Mouse (Mus musculus) midbrain, embryonic 12.5 days (tissue): ENCODE results near the gene Klhdc1. TPM values are rescaled to one million over a fixed set of nuclear protein-coding genes. Genes with fewer than 3 reads are reported as not detected.

Experiments
- ATAC-seq: fragments of 200-750 bp; cut with Nextera tagmentation; 2 replicates; pipeline ENCODE4 v1.8.0; 2017; ENCODE audit warnings: low read depth, moderate TSS enrichment, moderate library complexity; ENCODE audit not compliant: low FRiP score
- H3K27ac ChIP-seq: fragments of 300-500 bp; sonication (generic); replicated peaks from 2 replicates; pipeline ENCODE4 v1.5.1; 2016; ENCODE audit warnings: mild to moderate bottlenecking
- H3K27me3 ChIP-seq: fragments of 300-500 bp; sonication (generic); 2 replicates; pipeline ENCODE4 v1.6.1; 2016; ENCODE audit warnings: mild to moderate bottlenecking
- H3K36me3 ChIP-seq: fragments of 300-500 bp; sonication (generic); 2 replicates; pipeline ENCODE4 v1.6.1; 2016
- H3K4me1 ChIP-seq: fragments of 300-500 bp; sonication (generic); 2 replicates; pipeline ENCODE4 v1.6.1; 2016
- H3K4me2 ChIP-seq: fragments of 300-500 bp; sonication (generic); replicated peaks from 2 replicates; pipeline ENCODE4 v1.6.1; 2016; ENCODE audit warnings: mild to moderate bottlenecking, moderate library complexity
- H3K4me3 ChIP-seq: fragments of 300-500 bp; sonication (generic); 2 replicates; pipeline ENCODE4 v1.5.1; 2016; ENCODE audit warnings: mild to moderate bottlenecking
- H3K9ac ChIP-seq: fragments of 300-500 bp; sonication (generic); replicated peaks from 2 replicates; pipeline ENCODE4 v1.6.1; 2016; ENCODE audit warnings: mild to moderate bottlenecking, moderate library complexity
- H3K9me3 ChIP-seq: fragments of 300-500 bp; sonication (generic); 2 replicates; pipeline ENCODE4 v1.6.1; 2016; ENCODE audit warnings: mild to moderate bottlenecking
- WGBS: fragments of 180-500 bp; shearing (Covaris S2); methylation state at CpG from one replicate; pipeline ENCODE4 v1.1.7; 2016; 5-methylcytosine and 5-hydroxymethylcytosine counted together
- polyA plus RNA-seq: library from polyadenylated mRNA; unstranded; fragments of >200 nt; fragmentation: Nextera tagmentation; extraction: Ambion mirVana; gene quantifications from 2 replicates; pipeline ENCODE4 v1.2.1, GENCODE M21; 2016

Gene Klhdc1
- polyA plus RNA-seq, 1 experiment from 2014 or later: 3.7 TPM

DNA sequence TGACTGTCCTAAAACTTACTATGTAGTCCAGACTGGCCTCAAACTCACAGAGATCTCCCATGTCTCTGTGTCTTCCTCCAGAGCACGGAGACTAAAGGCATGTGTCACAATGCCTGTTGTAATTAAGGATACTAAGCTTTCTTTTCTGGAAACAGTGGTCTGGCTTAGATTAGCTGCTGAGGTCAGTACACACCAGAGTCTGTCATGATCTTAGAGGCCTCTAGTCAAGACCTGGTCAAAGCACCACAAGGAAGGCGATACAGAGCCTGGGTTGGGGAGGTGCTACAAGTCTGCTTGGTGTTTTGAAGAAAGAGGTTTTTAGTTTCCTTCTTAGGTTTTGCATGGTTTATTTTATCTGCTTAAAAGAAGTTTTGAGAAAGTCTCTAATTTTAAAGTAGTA is 59.4 kb downstream of the Klhdc1 start:
- H3K27ac ChIP-seq: no peak overlapping the region
- 88% methylated on average over 2 of the region's 2 CpGs for WGBS
- ATAC-seq: no peak

DNA sequence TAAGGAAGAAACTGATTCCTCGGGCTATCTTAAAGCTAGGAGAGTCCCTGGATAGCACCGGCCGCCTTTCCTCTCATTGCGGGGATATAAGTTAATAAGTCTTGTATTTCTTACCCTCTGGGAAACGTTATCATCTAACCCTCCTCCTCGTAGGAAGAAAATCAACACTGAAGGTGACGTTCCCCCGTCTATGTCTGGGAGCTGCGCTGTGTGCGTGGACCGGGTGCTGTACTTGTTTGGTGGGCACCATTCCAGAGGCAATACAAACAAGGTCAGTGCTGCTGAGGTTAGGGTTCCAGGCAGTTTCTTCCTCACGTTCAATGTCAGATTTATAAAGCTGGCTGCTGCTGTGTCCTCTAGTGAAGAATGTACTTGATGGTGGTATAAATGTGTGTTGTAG is 61.2 kb downstream of the Klhdc1 start:
- no peaks in the 10 kb centered on the region for H3K27me3 ChIP-seq
- peaks cover 14% of the 10 kb centered on the region for H3K4me1 ChIP-seq
- no peak overlapping the region for H3K4me3 ChIP-seq
- H3K9ac ChIP-seq: no peak overlapping the region
- H3K36me3 ChIP-seq: peaks cover 69% of the 10 kb centered on the region
- no peaks in the 10 kb centered on the region for H3K9me3 ChIP-seq
- H3K4me2 ChIP-seq: no peak overlapping the region
- WGBS: 96% methylated on average over 12 of the region's 12 CpGs
- ATAC-seq: no peak
- no peak overlapping the region for H3K27ac ChIP-seq

More for the DNA sequence above, 59.4 kb downstream of the Klhdc1 start:
- Histone ChIP-seq H3K27me3 (no peaks in the 10 kb centered on the region), H3K4me2 (no peak overlapping the region), H3K36me3 (peaks cover 51% of the 10 kb centered on the region), H3K9me3 (no peaks in the 10 kb centered on the region), H3K4me1 (peaks cover 20% of the 10 kb centered on the region), H3K9ac (no peak overlapping the region), H3K4me3 (no peak overlapping the region)

DNA sequence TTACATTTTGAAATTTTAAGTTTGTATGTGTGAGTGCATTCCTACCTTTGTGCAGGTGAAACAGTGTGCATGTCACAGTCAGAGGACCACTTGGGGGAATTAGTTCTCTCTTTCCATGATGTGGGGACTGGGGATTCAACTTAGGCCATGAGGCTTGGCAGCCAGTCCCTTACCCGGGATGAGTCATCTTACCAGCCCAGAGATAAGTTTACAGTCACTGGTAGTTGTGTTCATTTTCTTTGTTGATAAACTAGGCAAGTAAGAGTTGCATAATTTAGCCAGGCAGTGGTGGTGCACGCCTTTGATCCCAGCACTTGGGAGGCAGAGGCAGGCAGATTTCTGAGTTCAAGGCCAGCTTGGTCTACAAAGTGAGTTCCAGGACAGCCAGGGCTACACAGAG is 63.1 kb downstream of the Klhdc1 start:
- no peak overlapping the region for H3K9ac ChIP-seq
- H3K27me3 ChIP-seq: no peaks in the 10 kb centered on the region
- peaks cover 87% of the 10 kb centered on the region for H3K36me3 ChIP-seq
- no peak overlapping the region for H3K4me2 ChIP-seq
- H3K4me1 ChIP-seq: peaks cover 4% of the 10 kb centered on the region
- H3K27ac ChIP-seq: no peak overlapping the region
- no peaks in the 10 kb centered on the region for H3K9me3 ChIP-seq
- no peak for ATAC-seq
- H3K4me3 ChIP-seq: no peak overlapping the region
- 93% methylated on average over 2 of the region's 2 CpGs for WGBS

DNA sequence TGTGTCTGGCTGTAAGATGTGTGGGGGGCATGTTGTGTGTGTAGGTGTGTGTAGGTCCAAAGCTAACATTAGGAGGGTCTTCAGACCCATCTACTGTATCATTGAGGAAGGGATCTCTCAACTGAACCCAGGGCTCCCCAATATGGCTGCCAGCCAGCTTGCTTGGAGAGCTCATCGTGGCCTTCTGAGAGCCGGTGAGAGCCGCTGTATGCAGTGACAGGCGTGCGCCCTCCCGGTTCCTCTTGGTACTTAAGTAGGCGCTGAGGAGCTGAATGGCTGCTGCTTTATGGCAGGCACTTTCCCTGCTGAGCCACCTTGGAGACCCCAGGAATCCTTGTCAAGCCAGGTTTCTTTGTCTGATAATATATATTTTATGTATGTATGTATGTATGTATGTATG is 65.4 kb downstream of the Klhdc1 start:
- WGBS: 94% methylated on average over 7 of the region's 7 CpGs
- H3K27me3 ChIP-seq: no peaks in the 10 kb centered on the region
- no peak overlapping the region for H3K4me2 ChIP-seq
- no peak overlapping the region for H3K4me3 ChIP-seq
- peaks cover 94% of the 10 kb centered on the region for H3K36me3 ChIP-seq
- H3K27ac ChIP-seq: no peak overlapping the region
- no peaks in the 10 kb centered on the region for H3K9me3 ChIP-seq
- H3K9ac ChIP-seq: no peak overlapping the region
- H3K4me1 ChIP-seq: no peaks in the 10 kb centered on the region
- no peak for ATAC-seq

DNA sequence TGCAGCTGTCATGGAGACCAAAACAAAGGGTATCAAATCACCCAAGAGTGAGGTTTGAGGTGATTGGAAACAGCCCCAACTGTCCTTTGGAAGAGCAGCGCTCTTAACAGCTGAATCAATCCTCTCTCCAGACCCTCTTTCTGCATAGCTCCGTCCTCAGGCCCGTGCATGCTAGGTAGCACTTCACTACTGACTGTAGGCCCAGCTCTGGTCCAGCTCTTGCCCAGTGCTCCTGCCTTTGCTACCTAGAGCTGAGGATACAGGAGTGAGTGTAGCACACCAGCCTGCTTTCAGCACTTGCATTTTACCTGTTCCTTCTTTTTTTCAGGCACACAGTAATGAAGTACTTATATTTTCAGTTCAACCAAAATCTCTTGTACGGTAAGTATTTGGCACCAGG is 68.7 kb downstream of the Klhdc1 start:
- 97% methylated on average over 4 of the region's 4 CpGs for WGBS
- Histone ChIP-seq H3K36me3 (peaks cover 92% of the 10 kb centered on the region), H3K9me3 (no peaks in the 10 kb centered on the region), H3K27ac (no peak overlapping the region), H3K9ac (no peak overlapping the region), H3K27me3 (no peaks in the 10 kb centered on the region), H3K4me1 (no peaks in the 10 kb centered on the region), H3K4me3 (no peak overlapping the region), H3K4me2 (no peak overlapping the region)
- no peak for ATAC-seq

DNA sequence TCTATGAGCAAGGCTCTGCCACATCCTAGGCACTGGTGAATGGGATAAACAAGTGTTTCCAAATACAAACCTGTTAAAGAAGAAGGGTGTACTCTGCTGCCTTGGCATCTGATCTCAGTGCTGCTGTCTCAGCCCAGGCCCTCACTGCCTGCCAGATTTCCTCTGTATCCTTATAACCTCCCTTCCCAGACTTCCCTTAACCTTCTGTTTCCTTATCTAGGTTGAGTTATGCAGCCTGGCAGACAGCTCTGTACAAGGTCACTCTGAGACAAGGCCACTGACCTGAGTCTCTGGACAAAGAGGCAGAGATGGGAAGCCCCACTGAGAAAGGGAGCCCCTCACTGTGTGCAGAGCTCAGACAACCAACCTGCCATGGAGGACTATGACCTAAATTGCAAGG is 77.5 kb downstream of the Klhdc1 start:
- Histone ChIP-seq H3K36me3 (peaks cover 74% of the 10 kb centered on the region), H3K9ac (no peak overlapping the region), H3K27ac (no peak overlapping the region), H3K4me2 (no peak overlapping the region), H3K4me1 (no peaks in the 10 kb centered on the region), H3K27me3 (no peaks in the 10 kb centered on the region), H3K4me3 (no peak overlapping the region), H3K9me3 (no peaks in the 10 kb centered on the region)
- ATAC-seq: no peak

DNA sequence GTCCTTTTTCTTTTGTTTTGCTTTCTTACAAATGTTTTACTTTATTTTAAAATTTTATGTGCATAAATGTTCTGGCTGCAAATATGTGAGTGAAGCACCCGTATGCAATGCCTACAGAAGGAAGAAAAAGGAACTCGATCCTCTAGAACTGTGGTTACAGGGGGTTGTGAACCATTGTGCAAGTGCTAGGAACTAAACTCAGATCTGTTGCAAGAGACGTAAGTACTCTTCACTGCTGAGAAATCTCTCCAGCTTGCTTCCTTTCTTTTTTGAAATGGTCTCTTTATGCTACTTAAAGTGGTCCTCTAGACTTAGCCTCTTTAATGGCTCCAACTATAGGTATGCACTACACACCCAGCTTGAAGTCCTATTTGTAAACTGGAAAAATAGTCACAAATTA is 90.2 kb downstream of the Klhdc1 start:
- H3K27me3 ChIP-seq: no peaks in the 10 kb centered on the region
- no peak overlapping the region for H3K4me2 ChIP-seq
- no peak for ATAC-seq
- H3K4me1 ChIP-seq: no peaks in the 10 kb centered on the region
- H3K9me3 ChIP-seq: no peaks in the 10 kb centered on the region
- peaks cover 72% of the 10 kb centered on the region for H3K36me3 ChIP-seq
- no peak overlapping the region for H3K9ac ChIP-seq
- no peak overlapping the region for H3K27ac ChIP-seq
- H3K4me3 ChIP-seq: no peak overlapping the region
- WGBS: 94% methylated on average over 3 of the region's 3 CpGs

DNA sequence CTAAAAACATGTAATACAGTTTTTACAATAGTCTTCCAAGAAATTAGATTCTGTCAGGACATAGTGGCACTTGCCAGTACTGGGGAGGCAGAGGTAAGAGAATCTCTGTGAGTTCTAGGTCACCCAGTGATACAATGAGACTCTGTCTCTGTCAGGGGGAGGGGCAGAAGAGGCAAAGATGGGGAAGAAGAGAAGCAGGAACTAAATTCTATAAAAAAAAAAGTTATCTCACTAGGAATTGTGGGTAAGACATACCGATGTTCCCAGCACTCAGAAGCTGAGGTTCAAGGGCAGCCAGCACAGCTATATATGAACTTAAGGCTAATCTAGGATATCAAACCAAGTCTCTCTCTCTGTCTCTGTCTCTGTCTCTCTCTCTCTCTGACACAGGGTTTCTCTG is 91.2 kb downstream of the Klhdc1 start:
- no peak overlapping the region for H3K27ac ChIP-seq
- no peak overlapping the region for H3K4me3 ChIP-seq
- no peak overlapping the region for H3K4me2 ChIP-seq
- H3K4me1 ChIP-seq: no peaks in the 10 kb centered on the region
- H3K36me3 ChIP-seq: peaks cover 72% of the 10 kb centered on the region
- no peaks in the 10 kb centered on the region for H3K27me3 ChIP-seq
- ATAC-seq: no peak
- 89% methylated on average over 1 of the region's 1 CpGs for WGBS
- H3K9me3 ChIP-seq: no peaks in the 10 kb centered on the region
- no peak overlapping the region for H3K9ac ChIP-seq

DNA sequence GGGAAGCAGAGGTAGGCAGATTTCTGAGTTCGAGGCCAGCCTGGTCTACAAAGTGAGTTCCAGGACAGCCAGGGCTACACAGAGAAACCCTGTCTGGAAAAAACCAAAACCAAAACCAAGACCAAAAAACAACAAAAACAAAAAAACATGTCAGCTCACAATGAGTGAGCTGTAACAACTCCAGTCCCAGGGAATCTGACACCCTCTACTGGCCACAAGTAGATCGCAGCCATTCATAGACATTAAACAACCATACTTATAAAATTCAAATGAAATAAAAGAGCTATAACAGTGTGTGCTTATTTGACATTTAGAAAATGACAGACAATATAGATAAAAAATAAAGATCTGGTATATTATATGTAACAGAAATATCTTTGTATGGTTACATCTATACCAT is 92.6 kb downstream of the Klhdc1 start:
- H3K4me3 ChIP-seq: no peak overlapping the region
- no peaks in the 10 kb centered on the region for H3K9me3 ChIP-seq
- no peak overlapping the region for H3K27ac ChIP-seq
- H3K4me1 ChIP-seq: no peaks in the 10 kb centered on the region
- H3K9ac ChIP-seq: no peak overlapping the region
- ATAC-seq: no peak
- no peak overlapping the region for H3K4me2 ChIP-seq
- no peaks in the 10 kb centered on the region for H3K27me3 ChIP-seq
- WGBS: 92% methylated on average over 2 of the region's 2 CpGs
- peaks cover 68% of the 10 kb centered on the region for H3K36me3 ChIP-seq

Other genes with a start within 250 kb of the Klhdc1 start
- gene Rps29, start 82.0 kb upstream of the Klhdc1 start, polyA plus RNA-seq: 1,282 and 1,420 TPM in 2 replicates
- gene Lrr1, start 72.4 kb upstream of the Klhdc1 start, polyA plus RNA-seq: 23.4 and 24.5 TPM in 2 replicates
- gene Rpl36al, start 57.1 kb upstream of the Klhdc1 start, polyA plus RNA-seq: 406 and 431 TPM in 2 replicates
- gene Mgat2, start 57.0 kb upstream of the Klhdc1 start, polyA plus RNA-seq: 48.0 and 48.6 TPM in 2 replicates
- gene Gm49383, start 44.1 kb upstream of the Klhdc1 start, polyA plus RNA-seq: 27.5 and 28.1 TPM in 2 replicates
- gene Dnaaf2, start 42.7 kb upstream of the Klhdc1 start, polyA plus RNA-seq: 14.1 and 14.7 TPM in 2 replicates
- gene Gm49384, start 36.9 kb upstream of the Klhdc1 start, polyA plus RNA-seq: 23.9 and 25.6 TPM in 2 replicates
- gene Pole2, start 13.0 kb upstream of the Klhdc1 start, polyA plus RNA-seq: 18.5 and 19.7 TPM in 2 replicates
- 259 and 264 TPM in 2 replicates for gene Klhdc2, start 55.5 kb downstream of the Klhdc1 start, polyA plus RNA-seq
- 95.2 and 101 TPM in 2 replicates for gene Nemf, start 116.0 kb downstream of the Klhdc1 start, polyA plus RNA-seq
- gene Arf6, start 131.0 kb downstream of the Klhdc1 start, polyA plus RNA-seq: 49.7 and 53.0 TPM in 2 replicates
- gene Gm9887, start 131.3 kb downstream of the Klhdc1 start, polyA plus RNA-seq: 1.6 and 2.3 TPM in 2 replicates